Mouse (Mus musculus): Measurements from ENCODE around the gene Ess2.

- TF ChIP-seq CTCF (IDR thresholded peaks at IDR 0.05; ENCODE audit: low read depth, low read length) (no peak), POLR2A (IDR thresholded peaks at IDR 0.05; ENCODE audit: extremely low read depth, insufficient read depth, low read length) (no peak)
Measured at GRCm38 (mm10) chr16:17920586-17920985, 9.4 kb upstream of the Ess2 start.

Measured in liver, adult 2 months (tissue).